Mouse (Mus musculus) stomach, postnatal 0 days (tissue): ENCODE data around the gene Pyroxd1.

Source experiments
- CTCF ChIP-seq: IDR thresholded peaks from 2 replicates; pipeline ENCODE4 v1.5.1; 2016; ENCODE audit warnings: antibody characterized with exemption, low read depth, mild to moderate bottlenecking, moderate library complexity
- EP300 ChIP-seq: optimal IDR thresholded peaks from 2 replicates; pipeline ENCODE3; 2016; ENCODE audit warnings: antibody characterized with exemption

DNA sequence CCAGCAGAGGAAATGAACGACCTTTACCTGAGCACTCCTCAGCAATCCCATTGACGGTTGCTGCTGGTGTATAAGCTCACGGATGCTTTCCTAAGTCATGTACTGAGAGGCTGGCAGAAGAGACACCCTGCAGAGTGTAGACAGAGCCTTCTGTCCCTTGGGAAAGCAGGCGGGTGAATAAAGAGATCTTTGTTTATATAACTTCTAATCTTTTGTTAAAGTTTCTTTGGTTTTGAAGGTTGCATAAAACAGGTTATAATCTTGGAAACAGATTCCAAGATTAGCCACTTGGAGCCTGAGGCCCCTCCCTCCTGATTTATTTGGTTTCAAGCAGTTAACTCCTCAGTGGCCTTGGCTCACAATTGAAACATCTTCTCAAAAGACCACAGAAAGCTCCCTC lies 22.6 kb upstream of the Pyroxd1 start, which contains the start of gene Slco1a5:
- TF ChIP-seq CTCF (no peak), EP300 (no peak)
